Mouse (Mus musculus) CH12.LX (cell line): Measurements from ENCODE around the gene Syne1. TPM values are rescaled to one million over a fixed set of nuclear protein-coding genes. Genes with fewer than 3 reads are reported as not detected.

ENCODE experiments used
- DNase-seq: peaks from one replicate; pipeline ENCODE4 v3.0.0-alpha.2; 2013; ENCODE audit errors: extremely low read depth
- H3K27ac ChIP-seq: 2 replicates; pipeline ENCODE4 v1.5.1; 2012; ENCODE audit warnings: low read depth, mild to moderate bottlenecking, control low read depth, moderate library complexity; ENCODE audit not compliant: insufficient read depth
- H3K27me3 ChIP-seq: replicated peaks from 2 replicates; pipeline ENCODE3; 2012; ENCODE audit warnings: inconsistent platforms
- H3K36me3 ChIP-seq, 2 experiments: replicated peaks in 1 of 2; 2 replicates each; pipeline versions ENCODE3 to v1.6.1; 2012; ENCODE audit warnings: inconsistent platforms in 1 of 2, low read length in 1 of 2, mild to moderate bottlenecking in 1 of 2, mixed read lengths in 1 of 2, moderate library complexity in 1 of 2; ENCODE audit not compliant: control insufficient read depth in 1 of 2, insufficient read depth in 1 of 2
- H3K4me1 ChIP-seq, 2 experiments: 2 replicates each; pipeline ENCODE4 v1.6.1; 2012; ENCODE audit warnings: inconsistent platforms in 1 of 2, moderate library complexity in 1 of 2; ENCODE audit not compliant: insufficient read depth in 2 of 2, control insufficient read depth in 1 of 2
- H3K4me2 ChIP-seq: 2 replicates; pipeline ENCODE4 v1.6.1; 2012; ENCODE audit warnings: low read depth, mild to moderate bottlenecking, control low read depth; ENCODE audit not compliant: poor library complexity, insufficient read depth, severe bottlenecking
- H3K4me3 ChIP-seq, 3 experiments: fragments of 150-350 bp in 1 of 3; sonication (generic) in 1 of 3; replicated peaks in 1 of 3; 2 replicates each; pipeline versions ENCODE3 to v1.5.1; 2011 to 2012; ENCODE audit warnings: low read depth in 2 of 3, low read length in 2 of 3, mild to moderate bottlenecking in 2 of 3, moderate library complexity in 2 of 3, control low read depth in 1 of 3, improper control_type of control experiment in 1 of 3, inconsistent platforms in 1 of 3, mixed read lengths in 1 of 3; ENCODE audit not compliant: poor library complexity in 1 of 3
- H3K79me2 ChIP-seq: replicated peaks from 2 replicates; pipeline ENCODE4 v1.6.1; 2012; ENCODE audit warnings: mild to moderate bottlenecking, moderate library complexity; ENCODE audit not compliant: control insufficient read depth, poor library complexity, insufficient read depth, severe bottlenecking; ENCODE audit errors: extremely low read depth
- H3K9ac ChIP-seq: 2 replicates; pipeline ENCODE4 v1.6.1; 2012; ENCODE audit warnings: low read depth, mild to moderate bottlenecking, control low read depth, moderate library complexity; ENCODE audit not compliant: insufficient read depth
- H3K9me3 ChIP-seq: replicated peaks from 2 replicates; pipeline ENCODE3; 2012; ENCODE audit warnings: low read length, inconsistent platforms, mixed read lengths
- CHD1 ChIP-seq: IDR thresholded peaks from 2 replicates; pipeline ENCODE4 v1.6.1; 2012; ENCODE audit warnings: low read depth, low read length, improper control_type of control experiment, inconsistent platforms
- ETS1 ChIP-seq: conservative IDR thresholded peaks from 2 replicates; pipeline ENCODE4 v1.6.1; 2012; ENCODE audit warnings: low read depth, mild to moderate bottlenecking, inconsistent platforms, low read length, improper control_type of control experiment, moderate library complexity
- GABPA ChIP-seq: IDR thresholded peaks from 2 replicates; pipeline ENCODE4 v1.6.1; 2012; ENCODE audit warnings: low read depth, low read length, improper control_type of control experiment, inconsistent platforms; ENCODE audit not compliant: insufficient replicate concordance
- JUN ChIP-seq: IDR thresholded peaks from 2 replicates; pipeline ENCODE4 v1.6.1; 2011; ENCODE audit warnings: low read depth, mild to moderate bottlenecking, low read length, improper control_type of control experiment, moderate library complexity; ENCODE audit not compliant: insufficient read depth
- JUND ChIP-seq: conservative IDR thresholded peaks from 2 replicates; pipeline ENCODE4 v1.6.1; 2011; ENCODE audit warnings: low read depth, low read length, improper control_type of control experiment
- MAZ ChIP-seq: IDR thresholded peaks from 2 replicates; pipeline ENCODE4 v1.6.1; 2012; ENCODE audit warnings: low read depth, mild to moderate bottlenecking, inconsistent platforms, low read length, improper control_type of control experiment, moderate library complexity
- MYC ChIP-seq: IDR thresholded peaks from 2 replicates; pipeline ENCODE4 v1.6.1; 2011; ENCODE audit warnings: low read depth, mild to moderate bottlenecking, improper control_type of control experiment, low read length
- NRF1 ChIP-seq: IDR thresholded peaks from 2 replicates; pipeline ENCODE4 v1.6.1; 2014; ENCODE audit warnings: low read depth, mild to moderate bottlenecking, inconsistent platforms, low read length, improper control_type of control experiment, moderate library complexity
- PAX5 ChIP-seq: IDR thresholded peaks from 2 replicates; pipeline ENCODE4 v1.6.1; 2012; ENCODE audit warnings: low read length, inconsistent platforms, mixed read lengths
- POLR2A ChIP-seq: IDR thresholded peaks from 2 replicates; pipeline ENCODE4 v1.6.1; 2011; ENCODE audit warnings: low read depth, mild to moderate bottlenecking, improper control_type of control experiment, low read length
- POLR2AphosphoS2 ChIP-seq: IDR thresholded peaks from 2 replicates; pipeline ENCODE4 v1.6.1; 2011; ENCODE audit warnings: low read depth, low read length, improper control_type of control experiment
- RAD21 ChIP-seq: IDR thresholded peaks from 2 replicates; pipeline ENCODE4 v1.6.1; 2011; ENCODE audit warnings: low read depth, mild to moderate bottlenecking, low read length, improper control_type of control experiment, moderate library complexity
- UBTF ChIP-seq: IDR thresholded peaks from 2 replicates; pipeline ENCODE4 v1.6.1; 2012; ENCODE audit warnings: low read depth, mild to moderate bottlenecking, inconsistent platforms, low read length, improper control_type of control experiment, moderate library complexity
- USF1 ChIP-seq: IDR thresholded peaks from 2 replicates; pipeline ENCODE4 v1.6.1; 2014; ENCODE audit warnings: low read depth, mild to moderate bottlenecking, inconsistent platforms, low read length, improper control_type of control experiment
- ZMIZ1 ChIP-seq: IDR thresholded peaks from 2 replicates; pipeline ENCODE4 v1.6.1; 2012; ENCODE audit warnings: low read depth, mild to moderate bottlenecking, inconsistent platforms, low read length, improper control_type of control experiment
- dilution Hi-C: fragments of 300-500 bp; cut with MboI; formaldehyde crosslinking; loops from 2 replicates; pipeline ENCODE4 v1.14.3; 2020; ENCODE audit warnings: low sequenced_read_pairs; ENCODE audit not compliant: extremely low pct_unique_long_range_greater_than_20kb, extremely low pct_ligation_motif_present
- in situ Hi-C: fragments of 300-500 bp; cut with MboI; formaldehyde crosslinking; loops from 3 replicates; pipeline ENCODE4 v1.14.3; 2019; ENCODE audit warnings: low sequenced_read_pairs, low pct_ligation_motif_present, low pct_unique_long_range_greater_than_20kb, mixed read lengths
- polyA plus RNA-seq: library from polyadenylated mRNA; unstranded; fragments of >175 nt; gene quantifications from 2 replicates; pipeline ENCODE4 v1.2.1, GENCODE M21; 2012; ENCODE audit warnings: low read depth; ENCODE audit not compliant: insufficient read length
- total RNA-seq, 2 experiments: library from RNA; depleted of rRNA; stranded (reverse); fragments of 300-350 nt in 1 of 2; fragments of >200 nt in 1 of 2; gene quantifications; 2 replicates each; pipeline ENCODE4 v1.2.3; 2012 to 2014

The Syne1 gene
- total and polyA plus RNA-seq, 3 experiments, result 3.1 to 7.6 (median 3.6) TPM

DNA sequence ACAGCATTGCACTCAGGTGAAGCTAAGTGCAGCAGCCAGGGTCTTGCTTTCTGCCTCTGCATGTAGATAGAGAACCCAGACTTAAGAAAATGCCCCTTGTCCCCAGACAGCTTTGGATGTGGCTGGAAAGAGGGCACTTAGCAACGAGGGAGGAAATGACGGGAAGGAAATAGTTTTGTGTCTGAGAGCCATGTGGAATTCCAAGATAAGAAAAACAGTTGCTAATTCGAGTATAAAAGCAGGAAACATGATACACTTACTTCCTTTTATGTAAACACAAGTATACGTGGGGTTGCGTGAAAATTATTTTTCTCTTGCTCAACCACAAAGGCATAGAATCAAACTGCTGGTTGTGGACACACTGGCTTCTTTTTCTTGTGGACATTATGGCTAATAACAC is 42.2 kb upstream of the Syne1 start, which contains the start of gene Myct1:
Gene Myct1 (plus strand): TSS at position 312 of the 400 bp plus-strand sequence.
- Histone ChIP-seq H3K4me2 (no peak within 1 kb of the TSS), H3K9ac (no peak within 1 kb of the TSS), H3K27me3 (no peaks in the 10 kb centered on the region), H3K4me3 (no peak within 1 kb of the TSS), H3K36me3 (no peaks in the 10 kb centered on the region), H3K27ac (no peak within 1 kb of the TSS), H3K79me2 (no peaks in the 10 kb centered on the region), H3K4me1 (no peaks in the 10 kb centered on the region), H3K9me3 (no peaks in the 10 kb centered on the region)
- TF ChIP-seq USF1, result no peak
- no peak for TF ChIP-seq PAX5
- in situ Hi-C loops (loop anchor here (10.0 kb wide), 1 partner anchor 201 kb away; no protein-coding TSS in a partner anchor), dilution Hi-C loops (no loop called here)
- DNase-seq, result no peak

- Histone ChIP-seq H3K4me2 (0 out of 2 replicates have a peak overlapping the region, but pooled peaks have one; percentile 1), H3K27me3 (no peaks in the 10 kb centered on the region), H3K79me2 (no peaks in the 10 kb centered on the region), H3K4me3 (no peak overlapping the region), H3K27ac (no peak overlapping the region), H3K9me3 (no peaks in the 10 kb centered on the region), H3K36me3 (no peaks in the 10 kb centered on the region), H3K9ac (no peak overlapping the region), H3K4me1 (no peaks in the 10 kb centered on the region)
- in situ Hi-C loops (loop anchor here (10.0 kb wide), 1 partner anchor 203 kb away; no protein-coding TSS in a partner anchor), dilution Hi-C loops (no loop called here)
- TF ChIP-seq UBTF, result no peak
- no peak for TF ChIP-seq POLR2A
- TF ChIP-seq NRF1, result no peak
- TF ChIP-seq POLR2AphosphoS2, result no peak
- TF ChIP-seq MAZ, result no peak
- no peak for TF ChIP-seq JUND
- TF ChIP-seq ETS1, result no peak
- no peak for TF ChIP-seq GABPA
- TF ChIP-seq ZMIZ1, result no peak
- TF ChIP-seq RAD21, result no peak
- no peak for TF ChIP-seq JUN
- TF ChIP-seq MYC, result no peak
- TF ChIP-seq CHD1, result no peak
- DNase-seq, result no peak
Measured at GRCm38 (mm10) chr10:5591996-5592395, 40.7 kb upstream of the Syne1 start.
